Mouse (Mus musculus): Measurements from ENCODE around the gene Saysd1.

Gene Saysd1

GRCm38 (mm10) chr14:20138484-20139355, at the start of gene Saysd1:
TSS of gene Saysd1 (minus strand) at chr14:20138534.
- no peak for DNase-seq (ENCODE audit: low spot score)

- DNase-seq (ENCODE audit: low spot score) = peak; percentile 29
Measured at GRCm38 (mm10) chr14:20185426-20185825, 47.1 kb upstream of the Saysd1 start.

- no peak for DNase-seq (ENCODE audit: low spot score)
Measured at GRCm38 (mm10) chr14:20183701-20184100, 45.4 kb upstream of the Saysd1 start.

- DNase-seq (ENCODE audit: low spot score) = no peak
Measured at GRCm38 (mm10) chr14:20182596-20182995, 44.3 kb upstream of the Saysd1 start.

- peak; percentile 89 for DNase-seq (ENCODE audit: low spot score)
Measured at GRCm38 (mm10) chr14:20181466-20181921, 43.2 kb upstream of the Saysd1 start, which contains the start of gene Kcnk5. TSS of gene Kcnk5 (minus strand) at chr14:20181809.

- peak; percentile 53 for DNase-seq (ENCODE audit: low spot score)
Measured at GRCm38 (mm10) chr14:20180751-20181162, 42.4 kb upstream of the Saysd1 start.

- DNase-seq (ENCODE audit: low spot score) = no peak
Measured at GRCm38 (mm10) chr14:20180304-20180703, 42.0 kb upstream of the Saysd1 start.

- no peak for DNase-seq (ENCODE audit: low spot score)
Measured at GRCm38 (mm10) chr14:20179731-20180280, 41.5 kb upstream of the Saysd1 start.

- no peak for DNase-seq (ENCODE audit: low spot score)
Measured at GRCm38 (mm10) chr14:20179080-20179479, 40.7 kb upstream of the Saysd1 start.

- DNase-seq (ENCODE audit: low spot score) = no peak
Measured at GRCm38 (mm10) chr14:20178593-20178992, 40.3 kb upstream of the Saysd1 start.

GRCm38 (mm10) chr14:20177494-20178123, 39.3 kb upstream of the Saysd1 start:
- no peak for DNase-seq (ENCODE audit: low spot score)

GRCm38 (mm10) chr14:20175705-20176104, 37.4 kb upstream of the Saysd1 start:
- DNase-seq (ENCODE audit: low spot score) = no peak

- DNase-seq (ENCODE audit: low spot score) = no peak
Measured at GRCm38 (mm10) chr14:20175114-20175513, 36.8 kb upstream of the Saysd1 start.

- no peak for DNase-seq (ENCODE audit: low spot score)
Measured at GRCm38 (mm10) chr14:20174696-20175095, 36.4 kb upstream of the Saysd1 start.

GRCm38 (mm10) chr14:20173873-20174490, 35.6 kb upstream of the Saysd1 start:
- DNase-seq (ENCODE audit: low spot score) = no peak

GRCm38 (mm10) chr14:20172924-20173323, 34.6 kb upstream of the Saysd1 start:
- no peak for DNase-seq (ENCODE audit: low spot score)

- no peak for DNase-seq (ENCODE audit: low spot score)
Measured at GRCm38 (mm10) chr14:20172509-20172908, 34.2 kb upstream of the Saysd1 start.

GRCm38 (mm10) chr14:20171840-20172239, 33.5 kb upstream of the Saysd1 start:
- no peak for DNase-seq (ENCODE audit: low spot score)

GRCm38 (mm10) chr14:20169251-20169650, 30.9 kb upstream of the Saysd1 start:
- DNase-seq (ENCODE audit: low spot score) = no peak

- DNase-seq (ENCODE audit: low spot score) = no peak
Measured at GRCm38 (mm10) chr14:20168478-20168877, 30.1 kb upstream of the Saysd1 start.

GRCm38 (mm10) chr14:20168054-20168453, 29.7 kb upstream of the Saysd1 start:
- DNase-seq (ENCODE audit: low spot score) = no peak

- no peak for DNase-seq (ENCODE audit: low spot score)
Measured at GRCm38 (mm10) chr14:20165413-20165812, 27.1 kb upstream of the Saysd1 start.
